Mouse (Mus musculus): ENCODE measurements around the gene Setd4. TPM values are rescaled to one million over a fixed set of nuclear protein-coding genes. Genes with fewer than 3 reads are reported as not detected.

The Setd4 gene
- polyA plus RNA-seq, 1 experiment from 2014 or later, result 9.9 TPM

DNA sequence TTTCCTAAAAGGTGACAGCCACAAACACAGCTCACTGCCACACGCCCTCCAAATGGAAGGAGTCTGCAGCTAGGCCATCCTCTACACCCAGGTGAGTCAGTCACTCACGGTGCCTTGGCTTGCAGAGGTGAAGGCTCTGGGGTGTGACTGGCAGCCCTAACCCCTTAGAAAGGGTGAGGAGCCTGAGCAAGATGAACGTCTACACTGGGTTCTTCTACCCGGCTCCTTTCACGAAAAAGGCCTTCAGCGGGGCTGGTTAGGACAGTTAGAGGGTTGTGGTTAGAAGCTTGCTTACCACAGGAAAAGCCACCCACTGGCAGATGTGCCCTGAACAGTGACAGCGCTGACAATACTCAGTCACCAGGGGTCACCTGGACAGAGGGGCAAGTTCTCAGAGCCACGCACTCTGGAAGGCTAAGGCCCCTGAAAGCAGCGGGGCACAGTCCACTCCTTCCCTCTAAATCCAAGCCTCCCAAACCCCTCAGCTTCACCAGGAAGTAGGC lies 18.1 kb downstream of the Setd4 start:
- ATAC-seq (ENCODE audit: low read depth), result no peak
- no peak overlapping the region for H3K9ac ChIP-seq (ENCODE audit: low read length)
- H3K27me3 ChIP-seq (ENCODE audit: control insufficient read depth, insufficient read depth, low read depth, low read length), result no peaks in the 10 kb centered on the region
- 84% methylated on average over 9 of the region's 9 CpGs for WGBS
- no peaks in the 10 kb centered on the region for H3K4me1 ChIP-seq (replicated peaks; ENCODE audit: control insufficient read depth, insufficient read depth, low read length)
- H3K27ac ChIP-seq (ENCODE audit: low read length), result no peak overlapping the region
- no peaks in the 10 kb centered on the region for H3K9me3 ChIP-seq (ENCODE audit: control insufficient read depth, low read length)
- peaks cover 11% of the 10 kb centered on the region for H3K36me3 ChIP-seq (ENCODE audit: control insufficient read depth, insufficient read depth, low read length)
- no peak overlapping the region for H3K4me3 ChIP-seq (ENCODE audit: low read length)
- no peak overlapping the region for H3K4me2 ChIP-seq (ENCODE audit: low read depth, low read length)

DNA sequence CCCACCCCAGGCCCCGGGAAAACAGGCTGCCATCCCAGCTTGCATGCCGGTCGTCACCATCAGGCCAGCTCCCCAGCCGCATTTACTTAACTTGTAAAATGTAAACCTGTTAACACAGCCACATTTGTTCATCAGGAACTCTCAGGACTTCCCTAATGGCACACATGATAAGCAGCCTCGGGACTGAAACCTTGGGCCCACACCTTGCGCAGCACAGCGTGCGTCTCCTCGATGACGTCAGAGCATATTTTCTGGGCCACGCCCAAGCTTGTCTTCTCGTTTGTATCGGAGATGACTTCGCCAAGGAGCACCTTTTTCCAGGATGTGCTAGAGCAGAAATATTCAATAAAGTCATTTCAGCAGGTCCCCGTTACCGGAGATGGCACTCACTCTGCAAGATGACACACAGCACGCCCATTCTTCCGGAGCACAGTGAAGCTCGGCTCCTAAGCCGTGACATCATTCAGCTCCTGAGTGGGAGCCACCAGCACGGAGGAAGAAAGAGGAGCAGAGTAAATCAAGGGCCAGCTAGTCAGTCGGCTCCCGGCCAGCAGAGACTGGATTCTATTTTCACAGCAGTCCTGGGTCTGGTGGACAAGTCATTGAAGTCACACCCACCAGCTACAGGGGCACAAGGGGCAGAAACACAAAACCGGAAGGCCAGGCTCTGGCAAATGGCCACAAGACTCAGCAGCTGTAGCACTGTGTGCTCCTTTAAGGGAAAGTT lies 18.7 kb downstream of the Setd4 start:
- H3K4me2 ChIP-seq (ENCODE audit: low read depth, low read length), result no peak overlapping the region
- 77% methylated on average over 24 of the region's 24 CpGs for WGBS

DNA sequence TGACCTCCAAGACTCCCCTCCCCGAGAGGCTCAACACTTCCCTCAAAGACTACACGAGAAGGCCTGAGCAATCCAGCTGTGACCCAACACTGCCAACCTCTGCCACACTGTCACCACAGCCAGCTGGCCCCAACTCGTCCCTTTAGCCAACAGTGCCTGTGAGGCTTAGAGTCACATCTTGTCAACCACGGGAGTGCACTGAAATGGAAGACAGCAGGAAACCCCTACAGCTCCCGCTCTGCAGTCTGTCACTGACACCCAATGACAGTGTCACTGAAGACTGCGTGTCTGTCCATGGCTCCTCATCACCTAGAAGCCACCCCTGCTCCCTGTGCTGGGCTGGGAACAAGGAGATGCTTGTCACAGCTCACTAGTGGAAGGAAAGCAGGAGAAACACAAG lies 22.7 kb downstream of the Setd4 start:
- H3K27ac ChIP-seq (ENCODE audit: low read length), result peak overlapping the region; percentile 62
- WGBS, result 41% methylated on average over 6 of the region's 6 CpGs
- H3K9ac ChIP-seq (ENCODE audit: low read length), result no peak overlapping the region
- H3K4me2 ChIP-seq (ENCODE audit: low read depth, low read length), result no peak overlapping the region
- ATAC-seq (ENCODE audit: low read depth), result peak; percentile 97
- 0 out of 2 replicates have a peak, but pooled peaks cover 7% of the 10 kb centered on the region for H3K4me1 ChIP-seq (replicated peaks; ENCODE audit: control insufficient read depth, insufficient read depth, low read length)
- no peaks in the 10 kb centered on the region for H3K9me3 ChIP-seq (ENCODE audit: control insufficient read depth, low read length)
- H3K4me3 ChIP-seq (ENCODE audit: low read length), result no peak overlapping the region
- peaks cover 7% of the 10 kb centered on the region for H3K36me3 ChIP-seq (ENCODE audit: control insufficient read depth, insufficient read depth, low read length)
- H3K27me3 ChIP-seq (ENCODE audit: control insufficient read depth, insufficient read depth, low read depth, low read length), result no peaks in the 10 kb centered on the region

More for the DNA sequence above, 18.7 kb downstream of the Setd4 start:
- no peaks in the 10 kb centered on the region for H3K27me3 ChIP-seq (ENCODE audit: control insufficient read depth, insufficient read depth, low read depth, low read length)
- H3K36me3 ChIP-seq (ENCODE audit: control insufficient read depth, insufficient read depth, low read length), result peaks cover 7% of the 10 kb centered on the region
- ATAC-seq (ENCODE audit: low read depth), result no peak
- no peak overlapping the region for H3K4me3 ChIP-seq (ENCODE audit: low read length)
- H3K27ac ChIP-seq (ENCODE audit: low read length), result no peak overlapping the region
- 0 out of 2 replicates have a peak, but pooled peaks cover 3% of the 10 kb centered on the region for H3K4me1 ChIP-seq (replicated peaks; ENCODE audit: control insufficient read depth, insufficient read depth, low read length)
- no peak overlapping the region for H3K9ac ChIP-seq (ENCODE audit: low read length)
- H3K9me3 ChIP-seq (ENCODE audit: control insufficient read depth, low read length), result no peaks in the 10 kb centered on the region

DNA sequence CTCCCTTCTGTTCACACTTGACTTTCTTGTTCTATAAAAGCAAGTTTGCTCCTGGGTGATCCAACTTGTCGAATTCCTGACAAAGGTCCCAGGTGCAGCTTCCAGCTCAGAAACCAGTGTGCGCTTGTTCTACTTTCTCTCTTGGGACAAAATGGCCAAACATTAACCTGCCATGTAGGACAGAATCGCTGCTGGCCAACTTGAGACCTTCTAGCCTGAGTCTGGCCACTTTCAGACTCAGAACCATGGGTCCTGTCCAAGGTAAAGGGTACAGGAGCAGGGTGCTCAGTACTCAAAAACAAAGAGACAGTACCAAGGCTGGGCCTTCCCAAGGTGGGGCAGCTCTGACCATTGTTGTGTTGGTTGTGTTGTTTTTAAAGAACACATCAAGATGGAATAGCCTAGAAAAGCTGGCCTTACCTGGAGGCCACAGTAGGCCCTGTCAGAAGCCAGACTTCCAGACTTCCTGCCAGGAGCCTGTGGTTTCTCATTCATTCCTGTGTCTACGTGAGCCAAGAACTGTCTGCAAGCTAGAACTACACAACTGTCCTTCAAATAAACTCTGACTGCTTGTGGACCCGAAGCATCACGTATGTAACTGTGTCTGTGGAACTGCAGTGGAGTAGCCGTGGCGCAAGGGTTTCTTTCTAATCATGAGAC lies 25.4 kb downstream of the Setd4 start:
- H3K9ac ChIP-seq (ENCODE audit: low read length), result no peak overlapping the region
- WGBS, result 83% methylated on average over 8 of the region's 8 CpGs
- H3K4me3 ChIP-seq (ENCODE audit: low read length), result no peak overlapping the region
- H3K36me3 ChIP-seq (ENCODE audit: control insufficient read depth, insufficient read depth, low read length), result no peaks in the 10 kb centered on the region
- H3K4me2 ChIP-seq (ENCODE audit: low read depth, low read length), result no peak overlapping the region
- H3K9me3 ChIP-seq (ENCODE audit: control insufficient read depth, low read length), result no peaks in the 10 kb centered on the region
- no peak for ATAC-seq (ENCODE audit: low read depth)
- no peaks in the 10 kb centered on the region for H3K27me3 ChIP-seq (ENCODE audit: control insufficient read depth, insufficient read depth, low read depth, low read length)
- H3K4me1 ChIP-seq (replicated peaks; ENCODE audit: control insufficient read depth, insufficient read depth, low read length), result peaks cover 12% of the 10 kb centered on the region
- H3K27ac ChIP-seq (ENCODE audit: low read length), result no peak overlapping the region

DNA sequence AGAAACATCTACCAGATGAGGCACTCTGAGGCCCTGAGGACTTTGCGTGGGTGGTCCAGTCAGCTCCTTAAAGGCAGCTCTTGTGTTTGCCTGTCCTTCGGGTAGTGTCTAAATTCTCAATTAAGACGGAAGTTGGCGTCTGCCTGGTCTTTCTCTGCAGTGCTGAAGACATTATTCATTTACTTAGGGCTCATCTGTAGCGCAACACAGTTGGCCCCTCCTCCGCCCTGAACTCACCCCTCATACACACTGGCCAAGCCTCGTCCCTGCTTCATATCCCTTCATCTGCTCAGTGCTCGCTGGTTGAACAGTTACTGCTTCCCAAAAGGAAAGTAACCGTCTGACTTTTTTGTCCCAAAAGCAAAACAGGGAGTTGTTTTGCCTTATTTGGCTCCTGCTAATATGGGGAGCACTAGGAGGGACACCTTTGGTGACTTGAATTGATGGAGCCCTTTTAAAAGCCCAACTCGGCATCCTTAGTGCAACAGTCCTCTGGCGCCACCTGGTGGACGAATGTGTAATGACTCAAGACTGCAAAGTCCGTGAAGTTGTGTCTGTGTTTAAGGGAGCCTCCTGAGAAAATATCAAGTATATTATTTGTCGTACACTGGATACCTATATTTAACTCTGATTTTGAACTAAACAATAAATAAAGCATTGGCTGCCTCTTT lies 27.3 kb downstream of the Setd4 start:
- Histone ChIP-seq H3K4me2 (ENCODE audit: low read depth, low read length) (peak overlapping the region; percentile 32; the same call in 1 of the 2 replicates), H3K36me3 (ENCODE audit: control insufficient read depth, insufficient read depth, low read length) (no peaks in the 10 kb centered on the region), H3K27me3 (ENCODE audit: control insufficient read depth, insufficient read depth, low read depth, low read length) (no peaks in the 10 kb centered on the region), H3K9ac (ENCODE audit: low read length) (no peak overlapping the region), H3K9me3 (ENCODE audit: control insufficient read depth, low read length) (no peaks in the 10 kb centered on the region), H3K4me1 (replicated peaks; ENCODE audit: control insufficient read depth, insufficient read depth, low read length) (peaks cover 12% of the 10 kb centered on the region), H3K27ac (ENCODE audit: low read length) (no peak overlapping the region), H3K4me3 (ENCODE audit: low read length) (no peak overlapping the region)
- 21% methylated on average over 14 of the region's 14 CpGs for WGBS
- ATAC-seq (ENCODE audit: low read depth), result no peak

DNA sequence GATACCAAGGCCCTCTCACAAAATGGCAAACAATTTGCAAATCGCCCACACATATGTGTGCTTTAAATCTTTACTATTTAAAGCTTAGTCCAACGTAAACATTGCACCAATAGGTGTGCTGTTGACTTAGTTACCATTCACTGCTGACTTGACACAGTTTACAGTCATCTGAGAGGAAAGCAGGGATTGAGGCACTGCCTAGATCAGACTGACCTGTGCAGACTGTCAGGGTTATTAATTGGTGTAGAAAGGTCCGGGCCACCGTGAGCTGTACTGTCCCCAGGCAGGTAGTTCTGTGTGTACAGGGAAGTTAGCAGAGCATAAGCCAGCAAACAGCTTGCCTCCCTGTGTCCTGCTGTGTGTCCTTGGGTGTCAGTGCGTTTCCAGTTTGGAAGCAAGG lies 28.3 kb downstream of the Setd4 start:
- no peaks in the 10 kb centered on the region for H3K27me3 ChIP-seq (ENCODE audit: control insufficient read depth, insufficient read depth, low read depth, low read length)
- H3K36me3 ChIP-seq (ENCODE audit: control insufficient read depth, insufficient read depth, low read length), result no peaks in the 10 kb centered on the region
- no peak overlapping the region for H3K4me3 ChIP-seq (ENCODE audit: low read length)
- WGBS, result 66% methylated on average over 5 of the region's 5 CpGs
- H3K27ac ChIP-seq (ENCODE audit: low read length), result no peak overlapping the region
- H3K4me2 ChIP-seq (ENCODE audit: low read depth, low read length), result no peak overlapping the region
- no peak overlapping the region for H3K9ac ChIP-seq (ENCODE audit: low read length)
- peaks cover 12% of the 10 kb centered on the region for H3K4me1 ChIP-seq (replicated peaks; ENCODE audit: control insufficient read depth, insufficient read depth, low read length)
- ATAC-seq (ENCODE audit: low read depth), result no peak
- no peaks in the 10 kb centered on the region for H3K9me3 ChIP-seq (ENCODE audit: control insufficient read depth, low read length)

DNA sequence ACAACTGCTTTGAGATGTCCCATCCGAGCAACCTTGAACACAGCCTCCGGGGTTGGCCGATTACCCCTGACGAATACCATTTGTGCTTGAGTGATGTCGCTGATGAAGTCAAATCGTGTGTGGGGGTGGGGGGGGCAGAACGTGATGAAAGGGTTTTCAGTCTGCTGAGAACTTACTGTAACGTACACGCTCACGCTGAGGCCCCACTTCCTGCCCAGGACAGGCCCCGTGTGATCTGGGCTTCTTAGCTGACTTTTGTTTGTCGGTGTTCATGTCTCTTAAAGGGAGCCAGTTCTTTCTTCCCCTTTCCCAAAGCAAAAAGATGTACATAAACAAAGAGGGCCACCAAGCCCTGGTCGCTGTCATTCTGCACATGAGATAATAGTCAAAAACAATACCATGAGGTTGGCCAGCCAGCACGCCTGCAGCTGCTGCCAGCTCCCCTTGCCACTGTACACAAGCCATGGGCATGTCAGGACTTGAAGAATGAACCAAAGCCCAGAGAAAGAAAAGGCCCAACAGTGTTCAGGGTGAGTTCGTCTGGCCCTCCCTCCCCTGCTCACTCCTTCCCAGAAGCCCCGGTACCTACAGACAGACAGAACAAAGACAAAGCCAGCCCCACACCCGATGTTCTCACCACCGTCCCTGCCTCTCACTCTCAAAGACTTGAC lies 29.2 kb downstream of the Setd4 start:
- H3K27ac ChIP-seq (ENCODE audit: low read length), result no peak overlapping the region
- no peaks in the 10 kb centered on the region for H3K36me3 ChIP-seq (ENCODE audit: control insufficient read depth, insufficient read depth, low read length)
- H3K9ac ChIP-seq (ENCODE audit: low read length), result no peak overlapping the region
- WGBS, result 36% methylated on average over 18 of the region's 18 CpGs
- H3K27me3 ChIP-seq (ENCODE audit: control insufficient read depth, insufficient read depth, low read depth, low read length), result no peaks in the 10 kb centered on the region
- no peaks in the 10 kb centered on the region for H3K9me3 ChIP-seq (ENCODE audit: control insufficient read depth, low read length)
- H3K4me3 ChIP-seq (ENCODE audit: low read length), result no peak overlapping the region
- no peak overlapping the region for H3K4me2 ChIP-seq (ENCODE audit: low read depth, low read length)
- no peak for ATAC-seq (ENCODE audit: low read depth)
- H3K4me1 ChIP-seq (replicated peaks; ENCODE audit: control insufficient read depth, insufficient read depth, low read length), result peaks cover 10% of the 10 kb centered on the region

DNA sequence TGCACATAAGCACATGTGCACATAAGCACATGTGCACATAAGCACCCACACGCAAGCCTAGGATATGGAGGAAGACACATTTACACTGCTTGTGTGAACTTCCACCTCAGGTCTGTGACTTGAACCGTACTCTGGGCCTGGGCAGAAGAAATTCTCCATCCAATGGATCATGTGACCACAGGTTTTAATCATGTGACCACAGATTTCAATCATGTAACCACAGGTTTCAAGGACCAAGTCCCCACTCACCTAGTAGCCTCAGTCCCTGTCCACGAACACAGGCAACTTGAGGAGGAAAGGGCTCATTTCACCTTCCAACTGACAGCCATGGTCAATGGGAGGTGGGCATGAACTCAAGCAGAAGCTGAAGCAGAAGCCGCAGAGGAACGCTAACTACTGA lies 30.4 kb downstream of the Setd4 start:
- ATAC-seq (ENCODE audit: low read depth), result no peak
- Histone ChIP-seq H3K36me3 (ENCODE audit: control insufficient read depth, insufficient read depth, low read length) (no peaks in the 10 kb centered on the region), H3K9ac (ENCODE audit: low read length) (no peak overlapping the region), H3K4me1 (replicated peaks; ENCODE audit: control insufficient read depth, insufficient read depth, low read length) (peaks cover 10% of the 10 kb centered on the region), H3K27me3 (ENCODE audit: control insufficient read depth, insufficient read depth, low read depth, low read length) (no peaks in the 10 kb centered on the region), H3K9me3 (ENCODE audit: control insufficient read depth, low read length) (no peaks in the 10 kb centered on the region), H3K4me3 (ENCODE audit: low read length) (no peak overlapping the region), H3K27ac (ENCODE audit: low read length) (no peak overlapping the region), H3K4me2 (ENCODE audit: low read depth, low read length) (no peak overlapping the region)
- WGBS, result 94% methylated on average over 5 of the region's 5 CpGs

DNA sequence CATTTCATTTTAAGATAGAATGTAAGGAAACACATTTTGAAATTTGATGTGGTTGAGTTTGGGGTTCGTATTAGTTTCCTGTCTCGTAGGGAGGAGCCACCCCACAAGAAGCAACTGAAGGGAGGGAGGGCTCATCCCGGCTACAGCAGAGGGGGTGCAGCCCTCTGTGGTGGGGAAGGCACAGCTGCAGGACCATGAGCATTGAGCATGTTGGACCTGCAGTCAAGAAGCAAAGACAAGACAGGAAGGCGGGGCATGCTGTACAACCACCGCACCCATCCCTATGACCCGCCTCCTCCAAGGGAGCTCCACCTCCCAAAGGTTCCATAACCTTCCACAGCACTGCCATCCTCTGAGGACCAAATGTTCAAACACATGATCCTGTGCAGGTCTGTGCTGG lies 31.5 kb downstream of the Setd4 start:
- Histone ChIP-seq H3K36me3 (ENCODE audit: control insufficient read depth, insufficient read depth, low read length) (no peaks in the 10 kb centered on the region), H3K4me3 (ENCODE audit: low read length) (no peak overlapping the region), H3K9ac (ENCODE audit: low read length) (no peak overlapping the region), H3K27me3 (ENCODE audit: control insufficient read depth, insufficient read depth, low read depth, low read length) (no peaks in the 10 kb centered on the region), H3K4me1 (replicated peaks; ENCODE audit: control insufficient read depth, insufficient read depth, low read length) (peaks cover 10% of the 10 kb centered on the region), H3K9me3 (ENCODE audit: control insufficient read depth, low read length) (no peaks in the 10 kb centered on the region), H3K27ac (ENCODE audit: low read length) (no peak overlapping the region), H3K4me2 (ENCODE audit: low read depth, low read length) (no peak overlapping the region)
- no peak for ATAC-seq (ENCODE audit: low read depth)
- 83% methylated on average over 6 of the region's 6 CpGs for WGBS

All from lung, embryonic 16.5 days (tissue).